Mouse (Mus musculus) v-Abl transformed pro-B cells (cell line): Measurements from ENCODE around the gene Dus2.

Source experiments
- in situ Hi-C, 2 experiments: fragments of 400-800 bp; cut with MboI; formaldehyde crosslinking; loops; one replicate each; pipeline ENCODE4 v1.15.1; 2025; ENCODE audit not compliant: unreplicated experiment in 2 of 2

Gene Dus2

DNA sequence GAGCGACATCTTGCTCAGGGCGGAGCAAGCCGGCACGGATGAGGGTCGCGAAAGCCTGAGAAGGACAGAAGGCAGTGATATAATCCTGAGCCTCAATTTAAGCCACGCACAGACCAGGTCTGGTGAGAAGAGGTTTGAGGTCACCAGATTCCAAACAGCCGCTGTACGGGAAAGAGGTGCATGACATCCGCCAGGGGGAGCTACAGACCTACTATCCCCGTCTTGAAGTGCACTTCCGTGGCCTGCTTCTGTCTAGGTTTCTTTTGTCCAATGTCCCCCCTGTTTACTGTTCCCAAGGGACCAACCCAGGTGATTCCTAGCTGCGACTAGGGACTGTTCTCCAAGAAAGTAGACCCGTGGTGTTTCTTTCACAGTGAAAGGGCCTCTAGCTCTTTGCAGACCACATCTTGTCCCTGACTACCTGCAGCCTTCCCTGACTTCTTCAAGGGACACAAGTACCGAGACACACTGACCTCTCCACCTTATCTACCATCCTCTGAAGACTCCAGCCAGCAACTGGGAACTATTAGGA is at the start of gene Dus2:
Dus2 (plus strand) TSS at position 482 of the 532 bp plus-strand sequence.
- in situ Hi-C loops: loop anchor here in 1 of 2 experiments (5.0 to 25.0 kb wide), 4 partner anchors 36 to 421 kb away; partner anchors contain the start of gene Zfp90

DNA sequence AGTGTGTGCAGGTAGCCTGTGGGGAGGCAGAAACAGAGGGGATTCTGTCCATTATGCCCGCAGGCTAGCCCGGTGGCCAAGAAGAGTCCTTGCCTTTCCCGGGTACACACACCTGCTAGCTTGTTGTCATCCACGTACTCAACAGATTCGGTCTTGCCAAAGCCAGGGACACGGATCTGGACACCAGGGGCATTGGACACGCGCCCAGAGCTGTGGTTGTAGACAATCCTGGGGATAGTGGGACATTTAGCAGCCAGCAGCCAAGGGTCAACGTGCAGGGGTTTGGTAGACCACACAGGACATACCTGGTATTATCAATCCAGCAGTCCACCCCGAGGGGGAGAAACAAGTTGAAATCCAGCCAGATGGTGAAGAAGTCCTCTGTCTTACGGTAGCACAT is 49.1 kb upstream of the Dus2 start:
- in situ Hi-C loops: loop anchor here (5.0 kb wide), 2 partner anchors 35 to 40 kb away; partner anchors contain the start of gene Dpep3 (in 1 of the 2)

DNA sequence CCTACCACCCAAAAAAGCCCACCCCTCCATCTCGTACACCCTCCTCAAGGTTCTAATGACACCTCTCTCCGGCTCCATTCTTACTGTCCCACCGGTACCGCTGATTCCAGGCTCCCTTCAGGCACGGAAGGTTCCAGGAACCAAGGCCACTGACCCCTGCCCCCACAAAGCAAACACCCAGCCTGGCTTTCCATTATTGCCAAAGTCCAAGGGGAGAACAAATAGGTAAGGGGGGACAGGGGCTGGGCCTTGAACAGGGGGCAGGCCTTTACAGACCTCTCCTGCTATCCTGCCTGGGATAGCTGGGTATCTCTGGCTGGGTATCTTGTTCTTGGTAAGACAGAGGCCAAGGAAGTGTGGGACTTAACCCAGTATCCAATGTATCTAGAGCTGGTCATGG is 48.6 kb upstream of the Dus2 start:
- in situ Hi-C loops: loop anchor here (5.0 kb wide), 2 partner anchors 35 to 40 kb away; partner anchors contain the start of gene Dpep3 (in 1 of the 2)

DNA sequence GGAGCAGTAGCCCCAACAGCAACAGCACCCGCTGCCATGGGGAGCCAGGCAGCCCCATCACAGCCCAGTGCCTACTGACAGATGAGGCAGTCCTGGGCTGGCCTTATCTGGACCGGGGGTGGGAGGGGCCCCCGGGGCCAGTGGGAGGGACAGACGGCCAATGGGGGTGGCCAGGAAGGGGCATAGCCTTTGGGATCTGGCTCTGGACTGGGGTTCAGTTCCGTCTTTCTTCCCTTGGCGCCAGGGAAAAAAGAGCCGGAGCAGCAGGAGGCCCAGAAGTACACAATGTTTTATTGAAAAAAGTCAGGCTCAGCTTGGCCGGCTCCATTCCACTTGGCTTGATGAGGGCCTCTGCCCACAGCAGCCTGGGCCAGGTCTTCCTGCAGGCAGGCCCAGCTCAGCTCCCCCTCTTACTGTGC is 47.8 kb upstream of the Dus2 start, which contains the start of gene Lcat:
Lcat (minus strand) TSS at position 62 of the 419 bp plus-strand sequence.
- in situ Hi-C loops: loop anchor here (5.0 kb wide), 2 partner anchors 34 to 39 kb away; partner anchors contain the start of gene Dpep3 (in 1 of the 2)

DNA sequence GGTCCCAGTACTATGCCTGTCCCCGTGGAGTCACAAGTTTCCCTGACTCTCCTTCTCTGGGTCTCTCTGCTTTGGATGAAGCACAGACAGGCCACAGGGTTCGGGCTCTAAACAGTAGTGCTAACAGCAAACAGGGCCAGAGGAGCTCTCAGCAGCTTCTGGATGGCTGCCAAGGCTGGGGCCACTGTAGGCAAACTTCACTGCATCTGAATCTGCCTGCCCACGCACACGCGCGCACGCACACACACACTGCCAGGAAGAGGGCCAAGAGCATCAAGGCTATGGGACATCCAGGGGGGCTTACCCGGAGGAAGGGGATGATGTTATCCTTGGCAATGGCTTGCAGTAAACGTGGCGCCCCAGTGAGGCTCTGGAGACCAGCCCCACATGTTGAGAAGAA is 41.8 kb upstream of the Dus2 start:
- in situ Hi-C loops: no loop called here

DNA sequence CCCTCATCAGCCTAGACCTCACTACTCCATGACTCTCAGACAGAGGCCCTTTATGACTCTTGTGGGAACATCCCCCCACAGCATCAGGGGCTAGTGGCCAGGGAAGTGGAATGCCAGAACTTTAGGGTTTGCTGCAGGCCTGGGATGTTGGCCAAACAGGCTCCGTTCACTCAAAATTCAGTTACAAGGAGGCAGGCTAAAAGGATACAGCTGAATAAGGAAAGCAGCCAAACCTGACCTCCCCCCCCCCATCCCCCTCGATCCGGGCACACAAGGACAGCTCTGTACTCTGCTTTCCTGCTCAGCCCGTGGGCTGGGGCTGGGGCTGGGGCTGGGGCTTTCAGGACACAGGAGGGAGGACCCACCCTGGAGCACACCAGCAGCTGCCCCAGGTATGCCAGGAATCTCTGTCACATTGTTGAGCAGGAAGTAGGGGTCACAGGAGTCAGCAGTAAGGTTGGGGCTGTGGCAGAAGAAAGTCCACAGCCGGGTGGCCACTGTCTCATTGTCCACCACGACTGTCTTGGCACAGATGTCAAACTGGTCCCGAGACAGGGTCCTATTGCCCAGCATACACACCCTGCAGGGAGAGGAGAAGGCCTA is 40.0 kb upstream of the Dus2 start:
- in situ Hi-C loops: loop anchor here (25.0 kb wide), 2 partner anchors 436 to 711 kb away; no protein-coding TSS in a partner anchor

DNA sequence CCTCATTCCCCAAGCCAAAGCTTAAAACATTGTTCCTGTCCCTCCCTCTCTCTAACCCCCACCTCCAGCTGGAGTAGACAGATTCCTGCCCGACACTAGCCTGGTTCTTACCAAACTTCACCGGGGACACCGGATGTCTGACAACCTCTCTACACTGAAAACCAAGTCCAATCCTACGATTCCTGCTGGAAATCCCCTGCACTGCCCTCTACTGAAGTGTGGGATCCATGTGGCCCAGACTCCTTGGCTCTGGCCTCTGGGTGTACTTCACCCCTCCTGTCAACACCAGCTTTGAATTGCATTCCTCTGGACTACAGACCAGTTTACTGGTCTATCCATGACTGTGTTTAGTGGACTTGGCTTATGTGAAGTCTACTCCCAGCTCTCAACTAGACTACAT is 34.6 kb upstream of the Dus2 start:
- in situ Hi-C loops: loop anchor here (25.0 kb wide), 2 partner anchors 431 to 706 kb away; no protein-coding TSS in a partner anchor

DNA sequence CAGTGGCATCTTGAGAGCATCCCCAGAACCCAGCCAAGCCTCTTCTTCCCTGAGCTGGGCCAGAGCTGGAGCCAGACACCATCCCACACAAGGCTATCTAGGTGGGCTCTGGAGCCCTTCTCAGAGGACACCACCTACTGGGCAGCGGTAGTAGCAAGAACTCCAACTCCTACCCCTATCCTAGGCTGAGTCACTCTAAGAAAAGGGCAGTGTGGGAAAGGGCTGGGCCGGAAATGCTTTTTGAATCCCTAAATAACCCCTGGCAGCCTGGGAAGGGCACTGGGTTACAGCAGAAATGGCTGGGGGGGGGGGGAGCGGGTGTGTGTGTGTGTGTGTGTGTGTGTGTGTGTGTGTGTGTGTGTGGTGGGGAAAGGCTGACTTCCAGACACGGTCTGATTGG is 33.3 kb upstream of the Dus2 start:
- in situ Hi-C loops: loop anchor here (25.0 kb wide), 2 partner anchors 429 to 704 kb away; no protein-coding TSS in a partner anchor

DNA sequence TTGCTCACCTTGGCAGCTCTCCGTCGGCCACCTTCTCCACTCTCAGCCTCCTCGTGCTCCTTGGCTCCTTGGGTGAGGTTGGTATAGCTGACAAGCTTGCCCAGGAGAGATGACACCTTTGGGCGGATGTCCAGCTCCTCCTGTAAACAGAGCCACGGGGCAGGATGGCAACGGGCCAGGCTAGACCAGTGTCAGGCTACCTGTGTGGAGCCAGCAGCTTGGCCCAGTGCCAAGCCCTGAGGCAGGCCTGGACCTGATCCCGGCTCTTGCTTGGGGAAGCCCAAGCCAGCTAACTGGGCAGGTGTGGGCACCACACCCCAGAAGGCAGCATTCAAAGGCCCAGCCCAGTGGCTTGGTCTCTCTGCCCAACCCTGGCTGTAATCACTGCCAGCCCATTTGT is 31.8 kb upstream of the Dus2 start:
- in situ Hi-C loops: loop anchor here (25.0 kb wide), 2 partner anchors 428 to 703 kb away; no protein-coding TSS in a partner anchor

DNA sequence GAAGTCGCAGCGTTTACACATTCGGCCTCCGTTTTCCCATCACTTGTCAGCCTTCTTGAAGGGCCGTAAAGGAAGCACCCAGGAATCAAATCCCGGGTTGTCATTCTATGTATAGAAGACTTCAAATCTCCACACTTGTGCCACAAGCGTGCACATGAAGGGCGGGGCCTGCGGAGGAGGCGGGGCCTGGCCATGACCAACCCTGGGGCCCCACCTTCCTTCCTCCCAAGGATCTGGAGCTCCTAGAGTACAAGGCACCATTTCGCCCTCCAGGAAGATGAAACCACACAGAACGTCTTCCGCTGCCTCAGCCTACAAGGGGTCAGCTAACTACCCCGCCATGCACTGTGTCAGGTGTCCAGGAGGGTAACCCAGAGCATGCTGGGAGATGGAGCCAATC is 30.0 kb upstream of the Dus2 start:
- in situ Hi-C loops: loop anchor here (25.0 kb wide), 2 partner anchors 426 to 701 kb away; no protein-coding TSS in a partner anchor

DNA sequence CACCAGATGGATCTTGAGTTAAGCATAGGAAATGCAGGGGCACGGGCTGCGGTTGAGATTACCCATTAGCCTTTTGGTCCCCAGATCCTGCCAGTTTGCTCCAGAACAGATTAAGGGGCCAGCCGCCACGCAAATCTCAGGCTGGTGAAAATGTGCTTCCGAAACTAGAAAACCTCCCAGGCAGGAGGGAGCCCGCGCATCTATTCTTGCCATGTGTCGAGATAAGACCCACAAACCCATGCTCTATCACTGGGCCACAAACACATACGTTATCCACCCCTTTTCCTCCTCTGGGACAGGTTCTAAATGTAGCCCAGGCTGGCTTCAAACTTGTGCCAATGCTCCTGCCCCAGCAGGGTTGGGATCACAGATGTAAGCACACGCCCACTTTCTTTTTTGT is 29.6 kb upstream of the Dus2 start:
- in situ Hi-C loops: loop anchor here (25.0 kb wide), 2 partner anchors 426 to 701 kb away; no protein-coding TSS in a partner anchor

DNA sequence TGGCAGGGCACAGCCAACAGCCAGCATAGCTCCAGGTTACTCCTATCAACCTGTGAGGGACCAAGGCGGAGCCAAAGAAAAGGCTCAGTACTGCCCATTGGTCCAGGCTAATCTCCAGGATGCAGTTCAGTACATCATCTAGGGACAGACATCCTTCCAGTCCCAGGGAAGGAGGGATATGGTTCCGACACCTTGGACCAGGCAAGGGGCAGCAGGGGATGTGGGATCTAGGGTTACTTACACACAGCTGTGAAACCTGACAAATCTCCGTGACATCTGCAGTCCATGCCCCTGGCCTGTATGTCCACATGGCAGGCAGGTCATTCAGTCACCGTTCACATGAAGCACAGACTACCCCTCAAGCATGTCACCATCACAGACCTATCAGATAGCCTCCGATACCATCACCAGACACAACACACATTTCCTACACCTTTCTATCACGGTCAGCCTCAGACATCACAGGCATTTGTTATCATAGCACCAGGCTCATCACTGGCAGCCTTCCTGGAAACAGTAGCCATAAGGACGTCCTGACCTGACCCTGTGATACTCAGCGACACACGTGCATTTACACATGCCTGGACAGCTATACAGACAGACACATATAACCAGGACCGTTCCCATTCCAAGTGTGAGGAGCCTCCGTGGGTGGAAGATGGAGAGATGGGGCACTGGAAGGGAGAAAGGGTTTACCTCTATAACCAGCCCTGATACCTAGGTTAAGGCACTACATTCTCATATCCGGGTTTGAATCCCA is 26.5 kb upstream of the Dus2 start:
- in situ Hi-C loops: loop anchor here (25.0 kb wide), 2 partner anchors 423 to 698 kb away; no protein-coding TSS in a partner anchor

DNA sequence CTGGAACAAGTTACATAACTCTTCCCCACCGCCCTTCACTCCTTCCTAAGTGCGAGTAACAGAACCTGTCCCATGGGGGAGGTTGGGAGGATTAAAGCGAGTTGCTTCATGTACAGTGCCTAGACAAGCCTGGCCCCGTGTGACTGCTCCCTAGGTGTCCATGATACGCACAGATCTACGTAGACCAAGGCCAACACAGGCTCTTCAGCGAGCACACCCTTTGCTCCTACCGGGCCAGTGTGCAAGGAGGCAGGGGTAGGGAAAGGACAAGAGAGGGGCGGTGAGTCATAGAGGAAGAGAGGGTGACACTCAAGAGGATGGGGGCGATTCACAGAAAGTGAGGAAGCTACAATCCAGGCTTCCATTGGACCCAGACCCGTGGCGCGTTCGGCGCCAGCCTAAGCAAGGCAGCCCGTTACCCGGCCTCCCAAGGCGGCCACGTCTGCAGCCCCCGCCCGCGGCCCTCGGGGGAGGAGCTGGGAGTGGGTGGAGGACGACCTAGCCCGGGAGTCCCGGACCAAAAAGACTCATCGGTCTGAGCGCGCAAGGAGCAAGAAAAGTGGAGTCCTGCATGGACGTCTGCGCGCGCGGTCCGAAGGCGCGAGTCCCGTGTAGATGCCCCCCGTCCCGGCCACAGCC is 25.8 kb upstream of the Dus2 start:
- in situ Hi-C loops: loop anchor here (25.0 kb wide), 2 partner anchors 422 to 697 kb away; no protein-coding TSS in a partner anchor

DNA sequence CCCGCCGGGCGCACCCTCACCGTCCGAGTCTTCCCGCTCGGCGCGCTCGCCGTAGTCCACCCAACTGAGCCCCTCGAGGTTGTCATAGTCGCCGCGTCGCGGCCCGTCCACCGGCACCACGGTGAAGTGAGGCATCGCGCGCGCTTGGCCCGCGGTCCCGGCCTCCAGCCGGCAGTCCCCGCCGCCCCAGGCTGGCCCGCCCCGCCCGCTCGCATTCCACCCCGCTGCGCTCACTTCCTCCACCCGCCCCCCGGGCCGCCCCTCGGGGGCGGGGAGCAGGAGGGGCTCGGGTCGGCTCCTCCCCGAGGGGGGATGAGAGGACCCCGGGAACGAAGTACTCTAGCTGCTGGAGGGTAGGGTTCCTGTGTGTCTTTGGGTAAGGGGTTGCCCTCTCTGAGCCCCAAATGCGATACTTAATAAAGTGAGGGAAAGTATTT is 25.2 kb upstream of the Dus2 start, which contains the start of gene Slc12a4:
Slc12a4 (minus strand) TSS at position 193 of the 437 bp plus-strand sequence.
- in situ Hi-C loops: loop anchor here (25.0 kb wide), 2 partner anchors 421 to 696 kb away; no protein-coding TSS in a partner anchor

DNA sequence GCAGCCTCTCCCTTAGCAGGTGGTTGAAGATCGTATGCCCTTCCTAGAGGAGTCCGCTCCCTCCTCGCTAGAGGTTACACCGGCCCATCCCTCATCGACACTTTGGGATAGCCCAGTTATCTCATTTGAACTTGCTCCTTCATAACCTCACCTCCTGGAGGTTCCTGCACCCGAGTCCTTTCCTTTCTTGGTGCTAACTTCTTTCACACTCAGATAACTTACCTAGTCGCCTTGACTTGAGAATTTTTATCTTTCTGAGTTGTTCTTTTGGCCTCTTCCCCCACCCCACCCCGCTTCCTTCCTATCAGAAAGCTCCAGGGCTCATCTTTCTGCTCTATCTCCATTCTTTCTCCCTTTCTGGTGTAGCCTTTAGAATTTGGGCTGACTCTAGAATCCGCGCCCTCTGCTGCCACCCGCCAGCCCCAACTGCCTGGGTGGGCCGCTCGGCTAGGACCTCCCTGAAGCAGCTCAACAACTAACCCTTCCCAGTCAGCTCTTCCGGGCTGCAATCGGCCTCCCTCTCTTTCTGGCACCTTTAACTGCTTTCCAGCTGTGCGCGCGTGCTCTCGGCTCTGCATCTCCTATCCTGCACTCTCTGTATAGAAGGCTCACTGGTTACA is 24.3 kb upstream of the Dus2 start:
- in situ Hi-C loops: loop anchor here (25.0 kb wide), 2 partner anchors 420 to 695 kb away; no protein-coding TSS in a partner anchor

DNA sequence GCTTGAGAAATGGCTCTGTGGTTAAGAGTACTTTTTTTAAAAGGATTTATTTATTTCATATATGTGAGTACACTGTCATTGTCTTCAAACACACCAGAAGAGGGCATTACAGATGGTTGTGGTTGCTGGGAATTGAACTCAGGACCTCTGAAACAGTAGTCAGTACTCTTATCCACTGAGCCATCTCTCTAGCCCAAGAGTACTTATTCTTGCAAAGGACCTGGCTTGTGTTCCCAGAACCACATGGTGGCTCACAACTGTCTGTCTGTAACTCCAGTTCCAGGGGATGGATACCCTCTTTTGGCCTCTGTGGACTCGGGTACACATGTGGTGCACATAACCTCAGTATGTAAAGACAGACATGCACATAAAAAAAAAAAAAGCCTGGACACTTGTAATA is 21.8 kb upstream of the Dus2 start:
- in situ Hi-C loops: loop anchor here (25.0 kb wide), 2 partner anchors 418 to 693 kb away; no protein-coding TSS in a partner anchor

DNA sequence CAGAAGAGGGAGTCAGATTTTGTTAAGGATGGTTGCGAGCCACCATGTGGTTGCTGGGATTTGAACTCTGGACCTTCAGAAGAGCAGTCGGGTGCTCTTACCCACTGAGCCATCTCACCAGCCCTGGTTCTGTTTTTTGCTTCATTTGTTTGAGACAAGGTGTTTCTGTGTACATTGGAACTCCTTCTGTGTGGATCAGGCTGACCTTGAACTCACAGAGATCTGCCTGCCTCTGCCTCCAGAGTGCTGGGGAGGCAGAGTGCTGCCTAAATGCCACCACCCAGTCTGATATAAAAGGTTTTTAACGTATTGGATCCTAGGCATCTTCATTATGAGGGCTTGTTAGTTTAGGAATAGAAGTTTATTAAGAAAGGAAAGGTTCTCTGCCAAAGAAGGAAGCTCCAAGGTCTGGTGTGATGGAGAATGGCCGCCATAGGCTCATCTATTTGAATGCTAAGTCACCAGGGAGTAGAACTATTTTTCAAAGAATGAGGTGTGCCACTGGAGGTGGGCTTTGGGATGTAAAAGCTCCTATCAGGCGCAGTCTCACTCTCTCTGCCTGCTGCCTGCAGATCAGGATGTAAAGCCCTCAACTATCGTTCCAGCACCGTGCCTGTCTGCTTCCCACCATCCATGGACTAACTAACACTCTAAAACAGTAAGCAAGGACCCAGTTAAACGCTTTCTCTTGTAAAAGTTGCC is 20.0 kb upstream of the Dus2 start:
- in situ Hi-C loops: loop anchor here (25.0 kb wide), 2 partner anchors 416 to 691 kb away; no protein-coding TSS in a partner anchor

DNA sequence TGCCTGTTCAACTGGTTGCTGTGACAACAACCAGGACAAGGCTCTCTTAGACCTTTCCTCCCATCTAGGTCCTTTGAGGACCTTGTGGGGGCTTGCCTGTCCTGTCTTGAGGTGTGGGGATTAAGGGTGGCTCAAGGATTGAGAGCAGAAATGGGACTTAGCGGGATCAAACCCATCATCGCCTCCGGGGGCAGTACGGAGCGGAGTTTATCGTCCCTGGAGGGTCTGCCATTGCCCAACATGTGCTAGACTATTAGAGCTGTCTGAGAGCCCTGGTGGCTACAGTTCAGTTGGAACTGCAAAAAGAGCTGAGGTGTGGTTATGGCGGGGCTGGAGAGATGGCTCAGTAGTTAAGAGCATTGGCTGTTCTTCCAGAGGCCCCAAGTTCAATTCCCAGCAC is 15.8 kb upstream of the Dus2 start:
- in situ Hi-C loops: loop anchor here (5.0 to 25.0 kb wide), 2 partner anchors 33 to 437 kb away; partner anchors contain the start of genes Lcat (in 1 of the 2) and Zfp90 (in 1 of the 2)

DNA sequence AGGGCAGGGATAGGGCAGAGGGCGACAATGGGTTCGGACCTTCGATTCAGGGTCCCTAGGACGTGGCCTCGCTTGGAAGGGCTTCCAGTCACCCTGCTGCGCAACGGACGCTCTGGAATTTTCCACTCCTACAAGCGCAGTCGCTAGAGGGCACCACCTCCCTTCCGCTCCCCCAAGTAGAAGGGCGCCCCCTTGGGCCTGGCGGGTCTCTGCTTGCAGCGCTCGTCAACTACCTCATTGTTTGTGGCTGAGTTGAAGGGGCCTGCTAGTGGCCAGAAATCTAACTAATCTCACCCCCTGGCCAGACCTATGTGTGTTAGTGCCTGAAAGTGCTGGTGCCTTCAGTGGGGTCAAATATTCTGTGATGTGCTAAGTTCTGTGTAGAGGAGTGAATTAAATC is 11.8 kb upstream of the Dus2 start, which contains the start of gene Dpep3:
Dpep3 (minus strand) TSS at position 105 of the 400 bp plus-strand sequence.
- in situ Hi-C loops: loop anchor here (5.0 to 25.0 kb wide), 2 partner anchors 37 to 433 kb away; partner anchors contain the start of genes Lcat (in 1 of the 2) and Zfp90 (in 1 of the 2)
